Mouse (Mus musculus): ENCODE data around the gene Ttll11. TPM values are rescaled to one million over a fixed set of nuclear protein-coding genes. Genes with fewer than 3 reads are reported as not detected.

Gene Ttll11
- total RNA-seq, 1 experiment, result 0.31 TPM

DNA sequence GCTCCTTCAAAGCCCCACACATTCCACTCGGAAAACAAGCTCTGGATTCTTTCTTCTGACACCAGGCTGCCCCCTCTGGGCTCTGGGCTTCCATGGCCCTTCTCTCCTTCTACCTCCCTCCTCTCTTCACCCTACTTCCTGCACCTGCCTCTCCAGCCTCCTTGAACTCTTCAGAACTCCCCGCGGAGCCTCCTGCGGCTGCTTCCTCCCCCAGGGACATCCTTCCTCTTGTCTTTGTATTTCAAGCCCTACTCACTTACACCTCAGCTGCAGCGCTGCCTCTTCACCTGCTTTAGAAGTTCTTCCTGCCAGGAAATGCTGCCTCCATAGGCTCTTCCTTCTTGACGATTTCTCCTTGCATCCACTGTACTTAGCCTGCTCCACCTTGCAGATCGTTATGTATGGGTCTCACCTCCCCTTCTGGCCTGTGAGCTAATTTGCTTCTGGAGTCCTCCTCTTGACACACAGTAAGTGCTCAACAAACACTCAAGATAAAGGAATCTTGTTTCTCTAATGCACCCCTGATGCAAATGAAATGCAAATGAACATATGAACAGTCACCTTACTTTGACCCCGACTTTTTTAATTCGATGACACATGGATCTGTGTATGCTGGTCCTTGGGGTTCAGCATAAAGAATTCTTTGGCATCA is 97.3 kb downstream of the Ttll11 start:
- no peak overlapping the region for H3K27ac ChIP-seq (ENCODE audit: insufficient read depth, low read depth, low read length, poor library complexity, severe bottlenecking)
- H3K4me3 ChIP-seq (ENCODE audit: insufficient read depth in 1 of 2, low read depth in 1 of 2, low read length in 2 of 2, poor library complexity in 1 of 2, severe bottlenecking in 1 of 2), result no peak overlapping the region
- in situ Hi-C loops (cut with MboI; ENCODE audit: low sequenced_read_pairs in 2 of 2, unreplicated experiment in 2 of 2), result no loop called here
- H3K4me1 ChIP-seq (ENCODE audit: control insufficient read depth in 2 of 2, insufficient read depth in 2 of 2, low read length in 2 of 2, poor library complexity in 1 of 2), result peaks cover 2 to 9% of the 10 kb centered on the region in 2 experiments; a peak in 2 of 4 replicates
- no peak overlapping the region for H3K9ac ChIP-seq (ENCODE audit: insufficient read depth, low read depth, low read length, poor library complexity, severe bottlenecking)
- no peak for DNase-seq (ENCODE audit: low read depth, low spot score)
- TF ChIP-seq HCFC1 (IDR thresholded peaks at IDR 0.05; ENCODE audit: borderline replicate concordance, insufficient read depth, low read length) (no peak), ZNF384 (IDR thresholded peaks at IDR 0.05; ENCODE audit: low read depth, low read length) (no peak), ZC3H11A (IDR thresholded peaks at IDR 0.05; ENCODE audit: borderline replicate concordance, low read depth, low read length) (no peak), MAFK (IDR thresholded peaks at IDR 0.05; ENCODE audit: insufficient read depth, low read depth, low read length) (no peak), CHD2 (IDR thresholded peaks at IDR 0.05; ENCODE audit: low read depth, low read length) (no peak)
- no peaks in the 10 kb centered on the region for H3K9me3 ChIP-seq (ENCODE audit: control insufficient read depth, insufficient read depth, low read depth, low read length)
- no peaks in the 10 kb centered on the region for H3K36me3 ChIP-seq (ENCODE audit: control insufficient read depth, insufficient read depth, low read length, poor library complexity, severe bottlenecking)

- in situ Hi-C loops (cut with MboI; ENCODE audit: low sequenced_read_pairs in 2 of 2, unreplicated experiment in 2 of 2), result no loop called here
- Histone ChIP-seq H3K4me1 (ENCODE audit: control insufficient read depth in 2 of 2, insufficient read depth in 2 of 2, low read length in 2 of 2, poor library complexity in 1 of 2) (peaks cover 2 to 9% of the 10 kb centered on the region in 2 experiments; a peak in 2 of 4 replicates), H3K9me3 (ENCODE audit: control insufficient read depth, insufficient read depth, low read depth, low read length) (no peaks in the 10 kb centered on the region), H3K36me3 (ENCODE audit: control insufficient read depth, insufficient read depth, low read length, poor library complexity, severe bottlenecking) (no peaks in the 10 kb centered on the region), H3K27ac (ENCODE audit: insufficient read depth, low read depth, low read length, poor library complexity, severe bottlenecking) (no peak overlapping the region), H3K9ac (ENCODE audit: insufficient read depth, low read depth, low read length, poor library complexity, severe bottlenecking) (no peak overlapping the region), H3K4me3 (ENCODE audit: insufficient read depth in 1 of 2, low read depth in 1 of 2, low read length in 2 of 2, poor library complexity in 1 of 2, severe bottlenecking in 1 of 2) (no peak overlapping the region)
- DNase-seq (ENCODE audit: low read depth, low spot score), result no peak
- TF ChIP-seq MAFK (IDR thresholded peaks at IDR 0.05; ENCODE audit: insufficient read depth, low read depth, low read length) (no peak), HCFC1 (IDR thresholded peaks at IDR 0.05; ENCODE audit: borderline replicate concordance, insufficient read depth, low read length) (no peak), ZC3H11A (IDR thresholded peaks at IDR 0.05; ENCODE audit: borderline replicate concordance, low read depth, low read length) (no peak), ZNF384 (IDR thresholded peaks at IDR 0.05; ENCODE audit: low read depth, low read length) (no peak), CHD2 (IDR thresholded peaks at IDR 0.05; ENCODE audit: low read depth, low read length) (no peak)
Observed at GRCm38 (mm10) chr2:35881896-35882295, 97.8 kb downstream of the Ttll11 start.

- TF ChIP-seq MAFK (IDR thresholded peaks at IDR 0.05; ENCODE audit: insufficient read depth, low read depth, low read length) (no peak), CHD2 (IDR thresholded peaks at IDR 0.05; ENCODE audit: low read depth, low read length) (no peak), HCFC1 (IDR thresholded peaks at IDR 0.05; ENCODE audit: borderline replicate concordance, insufficient read depth, low read length) (no peak), ZC3H11A (IDR thresholded peaks at IDR 0.05; ENCODE audit: borderline replicate concordance, low read depth, low read length) (no peak), ZNF384 (IDR thresholded peaks at IDR 0.05; ENCODE audit: low read depth, low read length) (no peak)
- DNase-seq (ENCODE audit: low read depth, low spot score), result no peak
- no peaks in the 10 kb centered on the region for H3K36me3 ChIP-seq (ENCODE audit: control insufficient read depth, insufficient read depth, low read length, poor library complexity, severe bottlenecking)
- no peak overlapping the region; the same call in 1 of the 2 replicates for H3K27ac ChIP-seq (ENCODE audit: insufficient read depth, low read depth, low read length, poor library complexity, severe bottlenecking)
- H3K4me3 ChIP-seq (ENCODE audit: insufficient read depth in 1 of 2, low read depth in 1 of 2, low read length in 2 of 2, poor library complexity in 1 of 2, severe bottlenecking in 1 of 2), result no peak overlapping the region
- H3K9ac ChIP-seq (ENCODE audit: insufficient read depth, low read depth, low read length, poor library complexity, severe bottlenecking), result no peak overlapping the region
- H3K4me1 ChIP-seq (ENCODE audit: control insufficient read depth in 2 of 2, insufficient read depth in 2 of 2, low read length in 2 of 2, poor library complexity in 1 of 2), result peaks cover 2 to 9% of the 10 kb centered on the region in 2 experiments; a peak in 2 of 4 replicates
- in situ Hi-C loops (cut with MboI; ENCODE audit: low sequenced_read_pairs in 2 of 2, unreplicated experiment in 2 of 2), result no loop called here
- no peaks in the 10 kb centered on the region for H3K9me3 ChIP-seq (ENCODE audit: control insufficient read depth, insufficient read depth, low read depth, low read length)
Observed at GRCm38 (mm10) chr2:35880362-35880761, 99.4 kb downstream of the Ttll11 start.

DNA sequence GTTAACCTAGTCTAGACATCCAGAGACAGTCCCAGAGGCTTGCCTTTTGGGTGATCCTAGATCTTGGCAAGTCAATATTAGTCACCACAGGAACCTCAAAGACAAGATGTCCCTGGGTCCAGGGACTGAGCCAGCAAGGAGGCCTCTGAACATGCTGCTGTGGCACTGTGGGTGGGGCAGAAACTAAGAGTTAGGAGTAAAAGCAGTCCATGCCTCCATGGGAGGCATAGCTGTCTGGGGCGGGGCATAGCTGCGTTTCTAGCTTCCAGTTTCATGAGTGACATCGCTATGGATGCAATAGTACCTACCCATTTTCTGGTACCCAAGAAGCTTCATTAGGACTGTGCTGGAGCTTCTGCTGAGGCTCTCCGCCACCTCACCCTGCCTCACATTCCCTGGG is 99.8 kb downstream of the Ttll11 start:
- no peak for DNase-seq (ENCODE audit: low read depth, low spot score)
- H3K9me3 ChIP-seq (ENCODE audit: control insufficient read depth, insufficient read depth, low read depth, low read length), result no peaks in the 10 kb centered on the region
- peaks cover 2 to 9% of the 10 kb centered on the region in 2 experiments; a peak in 2 of 4 replicates for H3K4me1 ChIP-seq (ENCODE audit: control insufficient read depth in 2 of 2, insufficient read depth in 2 of 2, low read length in 2 of 2, poor library complexity in 1 of 2)
- no peak for TF ChIP-seq HCFC1 (IDR thresholded peaks at IDR 0.05; ENCODE audit: borderline replicate concordance, insufficient read depth, low read length)
- no peak for TF ChIP-seq ZNF384 (IDR thresholded peaks at IDR 0.05; ENCODE audit: low read depth, low read length)
- H3K4me3 ChIP-seq (ENCODE audit: insufficient read depth in 1 of 2, low read depth in 1 of 2, low read length in 2 of 2, poor library complexity in 1 of 2, severe bottlenecking in 1 of 2), result no peak overlapping the region
- no peak overlapping the region for H3K9ac ChIP-seq (ENCODE audit: insufficient read depth, low read depth, low read length, poor library complexity, severe bottlenecking)
- H3K27ac ChIP-seq (ENCODE audit: insufficient read depth, low read depth, low read length, poor library complexity, severe bottlenecking), result no peak overlapping the region; the same call in 1 of the 2 replicates
- no peaks in the 10 kb centered on the region for H3K36me3 ChIP-seq (ENCODE audit: control insufficient read depth, insufficient read depth, low read length, poor library complexity, severe bottlenecking)
- in situ Hi-C loops (cut with MboI; ENCODE audit: low sequenced_read_pairs in 2 of 2, unreplicated experiment in 2 of 2), result no loop called here
